Mouse (Mus musculus): ENCODE data around the gene Bbox1.

Bbox1 gene

DNA sequence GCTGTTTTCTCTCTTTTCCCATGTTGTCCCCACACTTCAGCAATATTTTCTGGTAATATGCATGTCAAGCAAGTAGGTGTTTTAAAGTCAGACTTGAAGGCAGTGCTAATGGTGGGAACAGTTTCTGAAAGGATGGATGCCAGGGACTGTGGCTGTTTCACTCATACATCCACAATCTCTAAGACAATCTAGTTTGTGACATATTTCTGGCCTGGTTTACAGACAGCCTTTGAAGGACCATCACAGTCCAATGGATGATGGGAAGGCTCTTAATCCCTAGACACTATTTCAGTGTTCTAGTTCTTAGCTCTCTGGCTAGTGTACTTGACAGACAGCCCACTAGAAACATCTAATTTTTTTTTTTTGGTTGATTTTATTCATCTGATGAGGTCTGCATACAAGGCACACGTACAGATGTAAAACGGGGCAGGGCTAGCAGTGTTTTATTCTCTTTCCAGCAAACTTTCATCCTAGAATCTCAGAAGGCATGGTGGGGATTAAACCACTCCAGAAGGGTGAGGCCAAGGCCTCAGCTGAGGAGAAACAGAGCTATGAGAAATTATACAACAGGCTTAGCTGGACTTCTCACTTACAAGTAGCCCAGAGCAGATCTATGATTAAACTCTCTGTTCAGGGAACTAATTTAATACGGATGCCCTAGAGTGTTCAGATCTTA is 28.4 kb downstream of the Bbox1 start:
- ChIA-PET CTCF (no interaction called here), POLR2A (no interaction called here)

- POLR2A ChIA-PET: interaction anchor here in 1 of 4 experiments (0.6 kb wide), 1 partner anchor 25 kb away, joined by 3 read pairs; no protein-coding TSS in a partner anchor
- CTCF ChIA-PET: no interaction called here
Observed at GRCm38 (mm10) chr2:110275424-110275823, 38.9 kb downstream of the Bbox1 start.

GRCm38 (mm10) chr2:110274160-110274559 is 40.2 kb downstream of the Bbox1 start:
- CTCF ChIA-PET: no interaction called here
- POLR2A ChIA-PET: interaction anchor here in 1 of 4 experiments (0.5 kb wide), 1 partner anchor 106 kb away, joined by 4 read pairs; no protein-coding TSS in a partner anchor

DNA sequence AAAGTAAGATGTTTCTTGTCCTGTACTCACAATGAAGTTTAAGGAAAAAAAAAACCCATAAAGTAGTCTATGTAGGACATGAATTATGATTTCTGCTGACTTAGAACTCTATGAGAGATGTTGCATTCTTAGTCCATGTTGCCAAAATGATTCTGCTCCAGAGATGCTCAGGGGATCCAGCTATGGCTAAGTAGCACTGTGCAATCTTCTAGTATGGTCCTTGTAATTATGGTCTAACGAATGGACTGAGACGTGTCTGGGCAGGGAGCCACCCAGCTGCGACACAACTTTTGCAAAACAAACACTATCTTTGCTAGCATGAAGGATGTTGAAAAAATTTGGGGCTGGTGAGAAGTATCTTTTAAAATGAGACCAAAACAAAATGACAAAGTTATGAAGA is 45.1 kb downstream of the Bbox1 start:
- POLR2A ChIA-PET: interaction anchor here in 1 of 4 experiments (0.8 kb wide), 1 partner anchor 1090 kb away, joined by 3 read pairs; no protein-coding TSS in a partner anchor
- CTCF ChIA-PET: interaction anchor here in 1 of 4 experiments (0.5 kb wide), 1 partner anchor 295 kb away, joined by 3 read pairs; no protein-coding TSS in a partner anchor

- ChIA-PET POLR2A (interaction anchor here in 1 of 4 experiments (0.9 kb wide), 1 partner anchor 315 kb away, joined by 3 read pairs; no protein-coding TSS in a partner anchor), CTCF (interaction anchor here in 1 of 4 experiments (0.6 kb wide), 1 partner anchor 333 kb away, joined by 4 read pairs; no protein-coding TSS in a partner anchor)
Observed at GRCm38 (mm10) chr2:110232252-110232651, 82.1 kb downstream of the Bbox1 start.

DNA sequence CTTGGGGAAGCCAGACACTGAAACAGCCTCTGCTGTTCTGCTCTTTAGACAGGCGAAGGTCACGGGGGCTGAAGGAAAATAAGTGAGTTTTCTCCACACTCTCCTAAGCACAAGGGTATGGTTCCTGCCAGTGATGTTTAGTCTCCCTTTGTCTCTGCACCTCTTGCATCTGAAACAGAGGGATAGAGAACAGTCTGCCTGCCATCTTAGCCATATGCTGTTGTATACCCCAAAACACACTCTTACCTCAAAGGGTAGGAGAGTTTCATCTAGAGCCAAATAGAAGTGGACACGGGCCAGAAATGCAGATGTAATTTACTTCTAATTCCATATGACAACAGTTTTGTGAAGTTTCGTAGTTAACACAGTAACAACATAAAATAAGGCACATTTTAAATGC is 83.6 kb downstream of the Bbox1 start:
- POLR2A ChIA-PET: no interaction called here
- CTCF ChIA-PET: interaction anchor here in 1 of 4 experiments (1.1 kb wide), 1 partner anchor 21 kb away, joined by 3 read pairs; no protein-coding TSS in a partner anchor

DNA sequence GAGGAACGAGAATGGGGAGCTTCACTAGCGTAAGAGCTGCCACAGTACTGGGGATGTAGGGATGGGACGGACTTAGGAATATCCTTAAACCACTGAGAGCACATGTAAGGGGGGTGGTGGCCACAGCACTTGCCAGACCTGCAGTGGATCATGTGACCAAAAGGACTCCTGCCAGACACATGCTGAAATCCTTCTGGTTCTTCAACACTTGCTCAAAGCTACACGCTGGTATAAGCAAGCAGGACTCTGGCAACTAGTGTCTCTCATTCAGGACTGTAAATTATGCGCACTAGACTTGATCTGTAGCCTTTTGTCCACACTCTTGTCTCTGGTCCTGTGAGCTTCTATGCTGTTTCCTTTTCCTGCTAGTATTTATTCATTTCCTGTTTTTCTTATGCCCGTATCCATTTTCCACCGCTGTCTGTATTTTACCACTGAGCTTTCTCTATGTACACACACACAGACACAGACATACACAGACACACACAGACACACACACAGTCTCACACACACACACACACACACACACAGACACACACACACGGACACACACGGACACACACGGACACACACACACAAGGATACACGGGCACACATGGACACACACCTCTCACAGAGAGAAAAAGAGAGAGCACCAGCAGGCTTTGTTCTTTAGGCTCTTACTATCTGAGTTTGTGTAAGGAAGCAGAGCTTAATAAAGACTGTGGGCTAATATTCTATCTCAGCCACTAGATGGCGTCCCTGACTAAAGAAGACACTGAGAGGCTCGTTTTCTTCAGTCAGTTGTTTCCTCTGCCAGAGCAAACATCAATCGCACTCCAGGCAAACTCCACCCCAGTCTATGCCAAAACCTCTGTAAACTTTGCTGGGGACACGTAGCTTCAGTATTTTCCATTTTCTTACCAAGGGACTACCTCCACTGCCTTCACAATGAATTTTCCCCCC is 84.9 kb downstream of the Bbox1 start:
- CTCF ChIA-PET: interaction anchor here (0.6 to 1.8 kb wide), 25 partner anchors 9 to 752 kb away, joined by 3 to 28 read pairs (median 4); partner anchors contain the start of genes Bbox1 (in 1 of the 4) and Fibin (in 1 of the 4)
- POLR2A ChIA-PET: interaction anchor here in 2 of 4 experiments (0.6 to 1.0 kb wide), 3 partner anchors 140 to 312 kb away, joined by 3 read pairs; partner anchors contain the start of gene Lgr4 (in 1 of the 2)

GRCm38 (mm10) chr2:110226421-110226820 is 87.9 kb downstream of the Bbox1 start:
- ChIA-PET CTCF (interaction anchor here in 1 of 4 experiments (1.1 kb wide), 1 partner anchor 322 kb away, joined by 3 read pairs; no protein-coding TSS in a partner anchor), POLR2A (interaction anchor here in 1 of 4 experiments (0.7 kb wide), 1 partner anchor 308 kb away, joined by 4 read pairs; no protein-coding TSS in a partner anchor)

DNA sequence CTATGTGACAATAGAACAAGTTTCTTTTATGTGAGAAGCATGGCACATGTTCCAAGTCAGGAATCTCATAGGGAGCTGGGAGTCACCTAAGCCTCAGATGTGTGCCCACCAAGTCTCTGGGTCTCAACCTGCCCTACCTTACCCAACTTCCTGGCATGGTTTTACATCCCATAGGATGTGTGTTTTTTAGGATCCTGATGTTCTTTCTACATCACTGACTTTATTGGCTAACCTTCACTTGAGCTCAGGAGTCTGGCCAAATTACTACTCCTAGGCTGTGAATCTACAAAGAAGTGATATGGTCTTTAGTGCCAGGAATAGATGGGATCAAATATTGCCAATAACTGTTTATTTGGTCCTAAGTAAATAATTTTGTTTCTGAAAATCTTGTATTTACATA is 88.4 kb downstream of the Bbox1 start:
- POLR2A ChIA-PET: interaction anchor here in 1 of 4 experiments (0.7 kb wide), 1 partner anchor 308 kb away, joined by 4 read pairs; no protein-coding TSS in a partner anchor

GRCm38 (mm10) chr2:110222793-110223192 is 91.6 kb downstream of the Bbox1 start:
- ChIA-PET POLR2A (no interaction called here), CTCF (no interaction called here)

More for the DNA sequence above, 88.4 kb downstream of the Bbox1 start:
- CTCF ChIA-PET: interaction anchor here in 1 of 4 experiments (1.1 kb wide), 1 partner anchor 322 kb away, joined by 3 read pairs; no protein-coding TSS in a partner anchor

DNA sequence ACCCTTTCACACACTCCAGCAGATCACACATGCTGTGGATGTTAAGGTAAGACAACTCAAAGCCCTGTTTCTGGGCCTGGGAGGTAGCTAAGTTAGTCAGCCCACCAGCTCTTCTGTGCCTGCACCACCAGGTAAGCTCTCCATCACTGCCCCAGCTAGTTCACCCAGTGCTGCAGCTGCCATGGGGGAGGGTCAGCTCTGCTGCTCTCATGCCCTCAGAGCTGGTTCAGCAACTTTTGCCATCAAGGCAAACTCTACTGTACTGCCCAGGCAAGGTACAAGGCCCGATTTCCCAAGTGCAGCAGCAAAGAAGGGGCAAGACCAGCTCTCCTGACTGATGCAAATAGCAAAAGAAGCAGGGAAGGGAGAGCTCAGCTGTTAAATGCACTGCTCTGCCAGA is 93.9 kb downstream of the Bbox1 start:
- CTCF ChIA-PET: interaction anchor here in 3 of 4 experiments (0.6 to 1.7 kb wide), 5 partner anchors 9 to 445 kb away, joined by 3 to 8 read pairs (median 5); no protein-coding TSS in a partner anchor
- POLR2A ChIA-PET: interaction anchor here in 1 of 4 experiments (0.6 kb wide), 1 partner anchor 13 kb away, joined by 3 read pairs; no protein-coding TSS in a partner anchor

DNA sequence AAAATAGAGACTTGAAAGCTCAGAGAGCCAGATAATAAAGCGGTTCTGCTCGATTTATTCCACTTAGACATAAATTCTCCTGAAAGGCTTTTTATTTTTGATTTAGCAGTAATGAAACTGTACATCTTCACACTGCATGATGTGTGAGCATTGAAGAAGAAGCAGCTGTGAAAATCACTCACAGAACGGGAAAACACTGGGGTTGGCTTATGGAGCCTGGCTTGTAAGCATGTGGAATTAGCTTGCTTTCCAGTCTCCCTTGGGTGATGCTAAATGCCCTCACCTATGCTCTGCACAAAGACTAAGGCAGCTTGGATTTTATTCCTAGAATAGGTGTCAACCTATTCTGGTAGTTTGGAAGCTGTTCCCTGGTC is 98.7 kb downstream of the Bbox1 start:
- ChIA-PET POLR2A (interaction anchor here in 1 of 4 experiments (0.8 kb wide), 1 partner anchor 298 kb away, joined by 3 read pairs; the partner anchor contains the start of gene Lgr4), CTCF (interaction anchor here in 3 of 4 experiments (0.6 to 2.2 kb wide), 4 partner anchors 11 to 312 kb away, joined by 3 to 8 read pairs (median 3); no protein-coding TSS in a partner anchor)

GRCm38 (mm10) chr2:110214991-110215684 is 99.2 kb downstream of the Bbox1 start:
- POLR2A ChIA-PET: no interaction called here

GRCm38 (mm10) chr2:110214278-110214677 is 100.1 kb downstream of the Bbox1 start:
- ChIA-PET CTCF (no interaction called here), POLR2A (no interaction called here)

More at GRCm38 (mm10) chr2:110214991-110215684, 99.2 kb downstream of the Bbox1 start:
- CTCF ChIA-PET: interaction anchor here in 3 of 4 experiments (0.6 to 2.2 kb wide), 4 partner anchors 10 to 311 kb away, joined by 3 to 8 read pairs (median 3); no protein-coding TSS in a partner anchor

Measured in embryonic stem cell, embryonic (primary cell).